Mouse (Mus musculus) heart, adult 2 months (tissue): ENCODE measurements at regions not wholly inside any gene's neighbourhood (a gene's known extent, or its start where the extent isn't known, plus 50 kb on each side); places are given as distances from the start of the nearest gene placed in this dataset.

Experiments
- CTCF ChIP-seq: fragments of 200-600 bp; IDR thresholded peaks from 2 replicates; pipeline ENCODE4 v1.8.1; 2022; ENCODE audit warnings: antibody characterized with exemption, mild to moderate bottlenecking, moderate library complexity
- EP300 ChIP-seq: fragments of 200-500 bp; IDR thresholded peaks from 2 replicates; pipeline ENCODE4 v1.6.1; 2011; ENCODE audit warnings: low read depth, low read length, control low read depth; ENCODE audit not compliant: insufficient read depth
- POLR2A ChIP-seq: fragments of 200-500 bp; IDR thresholded peaks from 2 replicates; pipeline ENCODE4 v1.6.1; 2011; ENCODE audit warnings: mild to moderate bottlenecking, low read depth, low read length, control low read depth; ENCODE audit not compliant: insufficient read depth

GRCm38 (mm10) chr3:65460936-65461335 lies 67.3 kb upstream of the Tiparp start:
- TF ChIP-seq CTCF (no peak), EP300 (no peak), POLR2A (no peak)
